Mouse (Mus musculus) myocyte (in vitro differentiated cells): ENCODE results near the gene Mgll.

Source experiments
- E2F4 ChIP-seq: IDR thresholded peaks from one replicate; pipeline ENCODE4 v1.6.1; 2011; ENCODE audit warnings: mild to moderate bottlenecking, control low read depth, moderate library complexity; ENCODE audit not compliant: insufficient read depth
- MAX ChIP-seq: IDR thresholded peaks from one replicate; pipeline ENCODE4 v1.6.1; 2011; ENCODE audit warnings: low read depth, mild to moderate bottlenecking, control low read depth
- MYOG ChIP-seq, 3 experiments: IDR thresholded peaks; one replicate each; pipeline ENCODE4 v1.6.1; 2011; ENCODE audit warnings: control low read depth in 2 of 3, low read depth in 2 of 3, mild to moderate bottlenecking in 2 of 3; ENCODE audit not compliant: insufficient read length in 2 of 3, control insufficient read depth in 1 of 3, insufficient read depth in 1 of 3
- POLR2A ChIP-seq: IDR thresholded peaks from one replicate; pipeline ENCODE4 v1.6.1; 2011; ENCODE audit warnings: low read depth, mild to moderate bottlenecking, control low read depth, moderate library complexity; ENCODE audit not compliant: insufficient read length
- SRF ChIP-seq: IDR thresholded peaks from one replicate; pipeline ENCODE4 v1.6.1; 2011; ENCODE audit warnings: low read depth; ENCODE audit not compliant: control insufficient read depth, insufficient read length
- TCF12 ChIP-seq: IDR thresholded peaks from one replicate; pipeline ENCODE4 v1.6.1; 2011; ENCODE audit warnings: mild to moderate bottlenecking, control low read depth; ENCODE audit not compliant: poor library complexity, insufficient read depth, severe bottlenecking
- USF1 ChIP-seq: IDR thresholded peaks from one replicate; pipeline ENCODE4 v1.6.1; 2011; ENCODE audit warnings: low read depth, mild to moderate bottlenecking, control low read depth, moderate library complexity

- TF ChIP-seq POLR2A = no peak
- no peak for TF ChIP-seq SRF
- TF ChIP-seq E2F4 = no peak
- no peak for TF ChIP-seq TCF12
- TF ChIP-seq USF1 = no peak
- no peak for TF ChIP-seq MAX
- TF ChIP-seq MYOG (IDR thresholded peaks at IDR 0.05; ENCODE audit: control insufficient read depth in 1 of 3, insufficient read depth in 1 of 3, insufficient read length in 2 of 3, low read depth in 2 of 3) = no peak
Measured at GRCm38 (mm10) chr6:88753578-88753977, 29.4 kb downstream of the Mgll start.
